Mouse (Mus musculus): Measurements from ENCODE around the gene 1810062G17Rik.

Gene 1810062G17Rik

GRCm38 (mm10) chr3:36478776-36479175 is 3.0 kb downstream of the 1810062G17Rik start:
- no peak for DNase-seq

GRCm38 (mm10) chr3:36480486-36480885 is 4.7 kb downstream of the 1810062G17Rik start:
- DNase-seq, result no peak

GRCm38 (mm10) chr3:36481776-36482193 is 6.0 kb downstream of the 1810062G17Rik start:
- DNase-seq, result peak; percentile 58 to 66

- no peak for DNase-seq
Measured at GRCm38 (mm10) chr3:36482940-36483339, 7.2 kb downstream of the 1810062G17Rik start.

- DNase-seq, result no peak
Measured at GRCm38 (mm10) chr3:36484292-36484691, 8.6 kb downstream of the 1810062G17Rik start.

GRCm38 (mm10) chr3:36486176-36486575 is 10.4 kb downstream of the 1810062G17Rik start:
- DNase-seq, result no peak

- no peak for DNase-seq
Measured at GRCm38 (mm10) chr3:36486881-36487280, 11.1 kb downstream of the 1810062G17Rik start.

GRCm38 (mm10) chr3:36488367-36488766 is 12.6 kb downstream of the 1810062G17Rik start:
- peak; percentile 45 to 67 for DNase-seq

- DNase-seq, result no peak
Measured at GRCm38 (mm10) chr3:36488899-36489589, 13.3 kb downstream of the 1810062G17Rik start.

- DNase-seq, result no peak
Measured at GRCm38 (mm10) chr3:36489590-36489910, 13.8 kb downstream of the 1810062G17Rik start.

- no peak for DNase-seq
Measured at GRCm38 (mm10) chr3:36491535-36491934, 15.8 kb downstream of the 1810062G17Rik start.

- no peak for DNase-seq
Measured at GRCm38 (mm10) chr3:36492716-36493391, 17.1 kb downstream of the 1810062G17Rik start.

- DNase-seq, result no peak
Measured at GRCm38 (mm10) chr3:36493641-36494283, 18.0 kb downstream of the 1810062G17Rik start.

GRCm38 (mm10) chr3:36494613-36495012 is 18.9 kb downstream of the 1810062G17Rik start:
- DNase-seq, result no peak

GRCm38 (mm10) chr3:36495436-36495835 is 19.7 kb downstream of the 1810062G17Rik start:
- peak; percentile 90 to 94 for DNase-seq

- DNase-seq, result no peak
Measured at GRCm38 (mm10) chr3:36496273-36496672, 20.5 kb downstream of the 1810062G17Rik start.

- DNase-seq, result peak; percentile 68 to 82
Measured at GRCm38 (mm10) chr3:36496746-36497145, 21.0 kb downstream of the 1810062G17Rik start.

GRCm38 (mm10) chr3:36498224-36498623 is 22.5 kb downstream of the 1810062G17Rik start:
- DNase-seq, result no peak

- DNase-seq, result no peak
Measured at GRCm38 (mm10) chr3:36499418-36499817, 23.7 kb downstream of the 1810062G17Rik start.

GRCm38 (mm10) chr3:36500976-36501375 is 25.2 kb downstream of the 1810062G17Rik start:
- DNase-seq, result no peak

- DNase-seq, result no peak
Measured at GRCm38 (mm10) chr3:36501546-36501945, 25.8 kb downstream of the 1810062G17Rik start.

GRCm38 (mm10) chr3:36505306-36505705 is 29.6 kb downstream of the 1810062G17Rik start:
- DNase-seq, result no peak

GRCm38 (mm10) chr3:36505809-36506735 is 30.3 kb downstream of the 1810062G17Rik start:
- no peak for DNase-seq

Data from cerebellum, postnatal 25 days (tissue).